Mouse (Mus musculus) telencephalon, adult 2 months (tissue): ENCODE results near the gene 4930558K02Rik.

Experiments
- DNase-seq: peaks from one replicate; pipeline ENCODE4 v3.0.0-alpha.2; 2011; ENCODE audit warnings: low read depth, low spot score

4930558K02Rik gene

GRCm38 (mm10) chr1:161998781-161999180 is 19.3 kb upstream of the 4930558K02Rik start:
- no peak for DNase-seq

- DNase-seq: no peak
These were observed 13.0 kb upstream of the 4930558K02Rik start for GRCm38 (mm10) chr1:161992389-161992788.

- DNase-seq: no peak
These were observed 12.4 kb upstream of the 4930558K02Rik start for GRCm38 (mm10) chr1:161991846-161992245.

GRCm38 (mm10) chr1:161990684-161991578 is 11.5 kb upstream of the 4930558K02Rik start:
- no peak for DNase-seq

GRCm38 (mm10) chr1:161983979-161984566 is 4.6 kb upstream of the 4930558K02Rik start:
- DNase-seq: no peak

- no peak for DNase-seq
These were observed 4.0 kb upstream of the 4930558K02Rik start for GRCm38 (mm10) chr1:161983451-161983850.

GRCm38 (mm10) chr1:161980626-161981298 is 1.3 kb upstream of the 4930558K02Rik start:
- DNase-seq: no peak

GRCm38 (mm10) chr1:161980046-161980445 is 610 bp upstream of the 4930558K02Rik start:
- DNase-seq: no peak

- DNase-seq: no peak
These were observed 1.2 kb downstream of the 4930558K02Rik start for GRCm38 (mm10) chr1:161978173-161978700.

GRCm38 (mm10) chr1:161977331-161977730 is 2.1 kb downstream of the 4930558K02Rik start:
- no peak for DNase-seq

GRCm38 (mm10) chr1:161976255-161977182 is 2.9 kb downstream of the 4930558K02Rik start:
- peak; percentile 79 for DNase-seq

GRCm38 (mm10) chr1:161972233-161972632 is 7.2 kb downstream of the 4930558K02Rik start:
- DNase-seq: peak; percentile 18

GRCm38 (mm10) chr1:161970874-161971273 is 8.6 kb downstream of the 4930558K02Rik start:
- DNase-seq: no peak

GRCm38 (mm10) chr1:161968589-161969407 is 10.6 kb downstream of the 4930558K02Rik start, which contains the start of gene Pigc:
Pigc (plus strand) TSS chr1:161969186.
- peak; percentile 94 for DNase-seq

GRCm38 (mm10) chr1:161967936-161968335 is 11.5 kb downstream of the 4930558K02Rik start:
- DNase-seq: no peak

- DNase-seq: peak; percentile 11
These were observed 16.7 kb downstream of the 4930558K02Rik start for GRCm38 (mm10) chr1:161962465-161963377.

- DNase-seq: no peak
These were observed 21.2 kb downstream of the 4930558K02Rik start for GRCm38 (mm10) chr1:161957964-161958950.

GRCm38 (mm10) chr1:161955846-161956245 is 23.6 kb downstream of the 4930558K02Rik start:
- no peak for DNase-seq
